ENCODE assay signal across 12 mouse cellular contexts in the genomic region with DNA sequence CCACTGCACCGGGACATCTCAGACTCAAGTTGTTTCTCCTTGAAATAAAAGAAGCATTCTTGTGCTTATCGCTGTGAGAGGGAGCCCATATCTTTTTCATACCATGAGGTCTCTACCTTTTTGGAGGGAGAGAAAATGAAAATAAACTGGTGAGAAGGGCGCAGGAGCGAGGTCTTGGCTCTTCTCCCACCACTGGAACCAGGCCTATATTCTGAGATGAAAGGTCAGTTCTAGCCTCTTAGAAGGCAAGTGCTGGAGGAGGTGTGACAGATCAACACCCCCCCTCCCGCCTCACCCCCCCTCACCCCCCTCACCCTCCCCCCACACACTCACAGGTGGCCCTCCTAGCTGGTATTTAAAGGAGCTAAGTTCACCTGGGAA.
DNase-seq lines count a peak whose midpoint lies in the region; ATAC-seq and TF ChIP-seq lines count a peak whose summit lies in the region.
"Had no signal": no experiment of that assay in that cellular context is flagged by ENCODE, and none has a peak within 500 bp of the region (broad histone marks: within the 10 kb centered on the region; RNA-seq: fewer than 3 reads in every experiment).

No protein-coding gene starts in this region.

- H3K36me3 ChIP-seq in heart, embryonic 14.5 days (ENCODE audit: control insufficient read depth, insufficient read depth, low read length): 0 out of 2 replicates have a peak, but pooled peaks cover 3% of the 10 kb centered on the region
- no peaks in the 10 kb centered on the region for H3K36me3 ChIP-seq in lung, embryonic 14.5 days (ENCODE audit: insufficient read depth)
- no peaks in the 10 kb centered on the region for H3K36me3 ChIP-seq in embryonic facial prominence, embryonic 14.5 days (ENCODE audit: control insufficient read depth, insufficient read depth, low read length)
- no peaks in the 10 kb centered on the region for H3K36me3 ChIP-seq in intestine, embryonic 16.5 days (ENCODE audit: control insufficient read depth, insufficient read depth, low read length)
- H3K36me3 ChIP-seq: liver, embryonic 13.5 days had no signal

- no peaks in the 10 kb centered on the region for H3K9me3 ChIP-seq in heart, embryonic 14.5 days (ENCODE audit: control insufficient read depth, low read length)
- H3K9me3 ChIP-seq in lung, embryonic 14.5 days (ENCODE audit: low read depth, low read length): no peaks in the 10 kb centered on the region
- no peaks in the 10 kb centered on the region for H3K9me3 ChIP-seq in embryonic facial prominence, embryonic 14.5 days (ENCODE audit: control insufficient read depth, low read length)
- no peaks in the 10 kb centered on the region for H3K9me3 ChIP-seq in intestine, embryonic 16.5 days (ENCODE audit: control insufficient read depth, low read length)
- H3K9me3 ChIP-seq: liver, embryonic 13.5 days had no signal

- DNase-seq in heart, postnatal 25 days (ENCODE audit: low spot score): no peak
- DNase-seq in lung, embryonic 14.5 days: no peak
- DNase-seq in lung, postnatal 36 days: no peak
- DNase-seq in embryonic facial prominence, embryonic 14.5 days (ENCODE audit: low spot score): no peak
- DNase-seq in adrenal gland, postnatal 25 days: no peak
- DNase-seq in layer of hippocampus, postnatal 10 days (ENCODE audit: low spot score in 2 of 2): no peak
- DNase-seq: liver, embryonic 13.5 days; thymus, adult 2 months had no signal

- 34% methylated on average over 5 of the region's 5 CpGs for WGBS in heart, embryonic 14.5 days
- WGBS in lung, embryonic 14.5 days: 48% methylated on average over 5 of the region's 5 CpGs
- 62% methylated on average over 5 of the region's 5 CpGs for WGBS in embryonic facial prominence, embryonic 14.5 days
- WGBS in intestine, embryonic 16.5 days: 63% methylated on average over 5 of the region's 5 CpGs

- no peaks in the 10 kb centered on the region for H3K27me3 ChIP-seq in heart, embryonic 14.5 days (ENCODE audit: control insufficient read depth, insufficient read depth, low read length)
- H3K27me3 ChIP-seq in lung, embryonic 14.5 days (ENCODE audit: insufficient read depth, low read length): no peaks in the 10 kb centered on the region
- H3K27me3 ChIP-seq in embryonic facial prominence, embryonic 14.5 days (replicated peaks; ENCODE audit: control insufficient read depth, insufficient read depth, low read length): no peaks in the 10 kb centered on the region
- no peaks in the 10 kb centered on the region for H3K27me3 ChIP-seq in intestine, embryonic 16.5 days (replicated peaks; ENCODE audit: control insufficient read depth, insufficient read depth, low read length)
- H3K27me3 ChIP-seq: liver, embryonic 13.5 days had no signal

- no peak overlapping the region for H3K9ac ChIP-seq in heart, embryonic 14.5 days (ENCODE audit: low read length)
- no peak overlapping the region for H3K9ac ChIP-seq in lung, embryonic 14.5 days
- no peak overlapping the region for H3K9ac ChIP-seq in embryonic facial prominence, embryonic 14.5 days (ENCODE audit: low read depth, low read length)
- H3K9ac ChIP-seq in intestine, embryonic 16.5 days (ENCODE audit: low read depth, low read length): no peak overlapping the region
- H3K9ac ChIP-seq: liver, embryonic 13.5 days had no signal

- H3K27ac ChIP-seq in heart, embryonic 14.5 days (replicated peaks in 1 of 2; ENCODE audit: control insufficient read depth in 1 of 2, insufficient read depth in 1 of 2, low read depth in 2 of 2, low read length in 2 of 2): peak overlapping the region in 1 of 2 experiments; percentile 44; a peak in 1 of 4 replicates
- peak overlapping the region; percentile 36; the same call in 1 of the 2 replicates for H3K27ac ChIP-seq in lung, embryonic 14.5 days (ENCODE audit: low read depth)
- peak overlapping the region; percentile 10 for H3K27ac ChIP-seq in embryonic facial prominence, embryonic 14.5 days (replicated peaks; ENCODE audit: low read depth, low read length)
- peak overlapping the region; percentile 55 for H3K27ac ChIP-seq in intestine, embryonic 16.5 days (ENCODE audit: low read length)
- H3K27ac ChIP-seq: left cerebral cortex, adult 2 months; liver, embryonic 13.5 days had no signal

- H3K4me1 ChIP-seq in heart, embryonic 14.5 days (ENCODE audit: control insufficient read depth in 2 of 2, insufficient read depth in 2 of 2, low read length in 2 of 2): peaks cover 36 to 55% of the 10 kb centered on the region in 2 experiments
- 0 out of 2 replicates have a peak, but pooled peaks cover 9% of the 10 kb centered on the region for H3K4me1 ChIP-seq in lung, embryonic 14.5 days (ENCODE audit: insufficient read depth)
- H3K4me1 ChIP-seq in embryonic facial prominence, embryonic 14.5 days (ENCODE audit: control insufficient read depth, insufficient read depth, low read length): peaks cover 6% of the 10 kb centered on the region
- peaks cover 40% of the 10 kb centered on the region for H3K4me1 ChIP-seq in intestine, embryonic 16.5 days (ENCODE audit: control insufficient read depth, insufficient read depth, low read length)

- H3K4me3 ChIP-seq in heart, embryonic 14.5 days (ENCODE audit: control insufficient read depth in 1 of 2, insufficient read depth in 1 of 2, low read depth in 1 of 2, low read length in 2 of 2): no peak overlapping the region
- H3K4me3 ChIP-seq in lung, embryonic 14.5 days (ENCODE audit: low read depth, low read length): no peak overlapping the region
- no peak overlapping the region for H3K4me3 ChIP-seq in embryonic facial prominence, embryonic 14.5 days (ENCODE audit: low read depth, low read length)
- no peak overlapping the region for H3K4me3 ChIP-seq in intestine, embryonic 16.5 days (ENCODE audit: low read length)
- H3K4me3 ChIP-seq: left cerebral cortex, adult 2 months; liver, embryonic 13.5 days had no signal

- peak overlapping the region; percentile 37 for H3K4me2 ChIP-seq in heart, embryonic 14.5 days (ENCODE audit: low read length)
- H3K4me2 ChIP-seq in lung, embryonic 14.5 days: no peak overlapping the region
- H3K4me2 ChIP-seq in embryonic facial prominence, embryonic 14.5 days (ENCODE audit: low read depth, low read length): no peak overlapping the region
- no peak overlapping the region for H3K4me2 ChIP-seq in intestine, embryonic 16.5 days (ENCODE audit: low read depth, low read length)
- H3K4me2 ChIP-seq: liver, embryonic 13.5 days had no signal

- ATAC-seq in heart, embryonic 14.5 days (ENCODE audit: insufficient number of reproducible peaks, insufficient read depth, low FRiP score, low read depth): no peak
- ATAC-seq in lung, embryonic 14.5 days (ENCODE audit: insufficient read depth): no peak
- ATAC-seq in embryonic facial prominence, embryonic 14.5 days (ENCODE audit: low read depth): no peak
- no peak for ATAC-seq in intestine, embryonic 16.5 days
- ATAC-seq: inflammation-experienced regulatory T-cells, adult 6 months had no signal

- TF ChIP-seq CTCF in lung, embryonic 14.5 days (IDR thresholded peaks at IDR 0.05; ENCODE audit: low read depth): no peak

- intact Hi-C loops in heart, postnatal 25 days (cut with DNase I): loop anchor here (2.0 kb wide), 1 partner anchor 25 kb away; no protein-coding TSS in a partner anchor
